Mouse (Mus musculus) heart, adult 8-10 months (tissue): Measurements from ENCODE around the gene Commd2. TPM values are rescaled to one million over a fixed set of nuclear protein-coding genes. Genes with fewer than 3 reads are reported as not detected.

ENCODE experiments used
- DNase-seq: peaks from one replicate; pipeline ENCODE4 v3.0.0; 2022; ENCODE audit warnings: low spot score
- total RNA-seq, 4 experiments: library from RNA; stranded (reverse); gene quantifications; 2 replicates each; pipeline ENCODE4 v1.2.4; 2022

Gene Commd2
- 10 to 100 TPM; 12.3 to 16.1 (median 12.9) TPM for total RNA-seq

- DNase-seq, result peak; percentile 88
Measured at GRCm38 (mm10) chr3:57651231-57651864, at the start of gene Commd2. Gene Commd2, minus strand, starts transcription at chr3:57651715.

GRCm38 (mm10) chr3:57696779-57697178, 45.3 kb upstream of the Commd2 start:
- DNase-seq, result no peak

- DNase-seq, result no peak
Measured at GRCm38 (mm10) chr3:57696249-57696648, 44.7 kb upstream of the Commd2 start.

GRCm38 (mm10) chr3:57692719-57693118, 41.2 kb upstream of the Commd2 start, which contains the start of gene Ankub1:
Gene Ankub1, minus strand, starts transcription at chr3:57692799.
- DNase-seq, result no peak

- no peak for DNase-seq
Measured at GRCm38 (mm10) chr3:57691772-57692171, 40.3 kb upstream of the Commd2 start.

GRCm38 (mm10) chr3:57677786-57678185, 26.3 kb upstream of the Commd2 start:
- DNase-seq, result peak; percentile 4

GRCm38 (mm10) chr3:57674075-57674474, 22.6 kb upstream of the Commd2 start:
- DNase-seq, result no peak

GRCm38 (mm10) chr3:57673586-57673985, 22.1 kb upstream of the Commd2 start:
- DNase-seq, result peak; percentile 26

- DNase-seq, result peak; percentile 69
Measured at GRCm38 (mm10) chr3:57667054-57667723, 15.7 kb upstream of the Commd2 start.

GRCm38 (mm10) chr3:57665880-57666279, 14.4 kb upstream of the Commd2 start:
- no peak for DNase-seq

- DNase-seq, result no peak
Measured at GRCm38 (mm10) chr3:57664682-57665081, 13.2 kb upstream of the Commd2 start.

GRCm38 (mm10) chr3:57663731-57664130, 12.2 kb upstream of the Commd2 start:
- DNase-seq, result peak; percentile 61

- DNase-seq, result no peak
Measured at GRCm38 (mm10) chr3:57658608-57659007, 7.1 kb upstream of the Commd2 start.

GRCm38 (mm10) chr3:57653646-57654045, 2.1 kb upstream of the Commd2 start:
- DNase-seq, result no peak

GRCm38 (mm10) chr3:57652485-57652884, 970 bp upstream of the Commd2 start:
- no peak for DNase-seq

- no peak for DNase-seq
Measured at GRCm38 (mm10) chr3:57651865-57652259, 347 bp upstream of the Commd2 start.

GRCm38 (mm10) chr3:57643191-57643590, 8.3 kb downstream of the Commd2 start:
- no peak for DNase-seq

GRCm38 (mm10) chr3:57637596-57637995, 13.9 kb downstream of the Commd2 start:
- no peak for DNase-seq

GRCm38 (mm10) chr3:57634763-57635487, 16.6 kb downstream of the Commd2 start:
- no peak for DNase-seq

- DNase-seq, result no peak
Measured at GRCm38 (mm10) chr3:57626954-57627513, 24.5 kb downstream of the Commd2 start.

GRCm38 (mm10) chr3:57625275-57625997, 26.1 kb downstream of the Commd2 start:
- DNase-seq, result peak; percentile 85

GRCm38 (mm10) chr3:57619718-57620117, 31.8 kb downstream of the Commd2 start:
- no peak for DNase-seq
